Mouse (Mus musculus) cerebellum, adult 9-11 months (tissue): ENCODE data around the gene Sh3pxd2a.

Experiments
- DNase-seq: peaks from one replicate; pipeline ENCODE4 v3.0.0; 2022

Sh3pxd2a gene

GRCm38 (mm10) chr19:47455001-47455755, 9.0 kb downstream of the Sh3pxd2a start:
- DNase-seq: no peak

GRCm38 (mm10) chr19:47454167-47455000, 9.8 kb downstream of the Sh3pxd2a start:
- DNase-seq: no peak

GRCm38 (mm10) chr19:47453352-47453751, 10.8 kb downstream of the Sh3pxd2a start:
- no peak for DNase-seq

DNA sequence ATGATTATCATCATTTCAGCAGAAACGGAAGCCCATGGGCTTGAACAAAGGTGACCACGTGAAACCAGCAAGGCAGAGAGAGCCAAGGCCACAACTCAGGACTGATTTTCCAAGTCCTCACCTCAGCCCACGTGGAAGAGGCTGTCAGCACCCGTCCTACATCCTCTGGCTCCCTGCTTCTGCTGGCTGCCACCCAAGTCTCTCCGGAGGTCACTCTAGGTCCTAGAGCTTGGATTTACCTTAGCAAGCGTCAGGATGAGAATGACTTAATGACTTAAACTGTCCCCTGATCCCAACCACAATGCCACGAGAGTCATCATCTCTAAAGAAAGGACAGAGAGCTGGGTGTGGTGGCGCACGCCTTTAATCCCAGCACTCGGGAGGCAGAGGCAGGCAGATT, 11.5 kb downstream of the Sh3pxd2a start:
- no peak for DNase-seq

- no peak for DNase-seq
Measured at GRCm38 (mm10) chr19:47452211-47452610, 12.0 kb downstream of the Sh3pxd2a start.

GRCm38 (mm10) chr19:47451476-47452113, 12.6 kb downstream of the Sh3pxd2a start:
- no peak for DNase-seq

DNA sequence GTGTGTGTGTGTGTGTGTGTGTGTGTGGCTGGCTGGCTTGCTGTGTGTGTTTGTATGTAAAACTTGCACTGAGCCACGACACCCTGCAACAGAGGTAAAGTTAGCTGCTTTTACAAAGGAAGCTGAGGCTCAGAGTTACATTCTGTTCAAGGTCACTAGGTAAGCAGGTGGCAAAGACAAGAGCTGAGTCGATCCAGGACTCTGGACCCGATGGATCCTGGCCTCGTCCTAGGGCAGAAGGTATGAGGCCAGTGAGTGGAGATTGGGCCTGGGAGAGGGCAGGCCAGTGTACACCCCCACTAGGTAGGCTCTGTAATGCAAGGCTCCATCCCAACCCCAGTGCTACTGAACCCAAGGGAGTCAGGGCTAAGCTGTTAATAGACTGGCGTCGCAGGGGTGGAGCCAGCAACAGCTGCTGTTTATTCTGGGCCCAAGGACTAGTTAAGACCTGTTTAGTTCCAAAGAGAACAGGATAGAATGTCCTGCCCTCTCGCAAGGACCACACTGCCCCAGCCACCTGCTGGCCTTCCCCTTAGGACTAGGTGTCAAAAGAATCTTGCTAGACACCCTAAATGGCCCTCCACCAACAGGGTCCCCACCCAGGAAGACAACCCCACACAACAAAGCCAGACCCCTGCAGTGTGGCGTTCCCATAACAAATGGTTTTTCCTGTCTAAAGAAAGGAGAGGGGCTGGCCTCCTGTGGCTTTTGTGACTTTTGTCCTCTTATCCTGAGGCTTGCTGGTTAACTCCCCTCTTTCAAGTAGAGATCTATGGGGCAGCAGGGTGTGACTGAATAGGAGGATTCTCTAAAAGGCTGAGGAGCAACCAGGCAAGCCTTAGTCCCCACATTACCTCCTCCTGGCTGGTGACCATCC, 13.7 kb downstream of the Sh3pxd2a start:
- no peak for DNase-seq

DNA sequence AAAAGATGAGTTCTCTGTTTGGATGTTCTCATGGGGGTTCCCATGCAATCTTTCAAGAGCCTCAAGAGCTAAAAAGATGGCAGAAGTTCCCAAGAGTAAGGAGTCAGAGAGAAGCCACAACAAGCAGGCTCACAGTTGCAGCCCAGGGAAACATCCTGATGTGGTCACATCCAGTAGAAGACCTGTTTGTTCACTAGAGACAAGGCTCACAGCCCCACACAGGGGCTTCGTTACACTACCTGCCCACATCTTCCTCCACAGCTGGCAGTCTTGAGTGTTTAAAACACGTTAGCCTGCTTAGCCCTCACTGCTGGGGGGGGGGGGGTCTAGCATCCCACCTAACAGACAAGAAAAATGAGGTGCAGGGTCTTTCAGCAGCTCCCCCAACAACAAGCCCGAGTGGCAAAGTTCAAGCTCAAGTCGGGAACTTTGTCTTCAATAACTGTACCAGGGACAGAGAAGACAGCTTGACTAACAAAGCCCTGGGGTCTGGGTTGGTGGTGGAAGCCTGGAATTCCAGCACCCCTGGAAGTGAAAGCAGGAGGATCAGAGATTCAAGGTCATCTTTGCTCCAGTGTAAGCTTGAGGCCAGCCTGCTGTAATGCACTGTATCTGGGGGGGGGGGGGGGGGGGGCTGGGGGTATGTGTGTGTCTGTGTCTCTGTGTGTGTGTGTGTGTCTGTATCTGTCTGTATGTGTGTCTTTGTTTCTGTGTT, 14.5 kb downstream of the Sh3pxd2a start:
- DNase-seq: no peak

GRCm38 (mm10) chr19:47448618-47449151, 15.5 kb downstream of the Sh3pxd2a start:
- DNase-seq: no peak

GRCm38 (mm10) chr19:47446841-47447365, 17.3 kb downstream of the Sh3pxd2a start:
- no peak for DNase-seq

GRCm38 (mm10) chr19:47446130-47446529, 18.1 kb downstream of the Sh3pxd2a start:
- DNase-seq: no peak

DNA sequence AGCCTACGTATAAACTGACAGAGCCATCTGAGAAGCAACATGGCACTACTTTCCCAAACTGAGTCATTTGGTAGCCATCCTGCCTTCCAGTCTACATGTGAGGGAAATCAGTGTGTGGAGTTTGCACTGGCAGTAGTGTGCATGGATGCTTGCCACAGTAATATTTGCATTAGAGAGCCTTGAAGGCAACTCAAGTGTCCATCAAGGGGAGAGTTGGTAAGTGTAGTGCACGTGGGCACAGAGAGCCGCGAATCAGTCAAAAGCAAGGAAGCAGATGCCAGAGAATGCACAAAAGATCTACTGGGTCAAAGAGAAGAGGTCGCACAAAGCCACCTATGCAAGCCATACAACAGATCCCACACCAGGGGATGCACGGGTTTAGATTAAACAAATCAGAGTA, 18.5 kb downstream of the Sh3pxd2a start:
- no peak for DNase-seq

GRCm38 (mm10) chr19:47444488-47444887, 19.7 kb downstream of the Sh3pxd2a start:
- DNase-seq: no peak

GRCm38 (mm10) chr19:47442294-47442627, 21.9 kb downstream of the Sh3pxd2a start:
- DNase-seq: no peak

DNA sequence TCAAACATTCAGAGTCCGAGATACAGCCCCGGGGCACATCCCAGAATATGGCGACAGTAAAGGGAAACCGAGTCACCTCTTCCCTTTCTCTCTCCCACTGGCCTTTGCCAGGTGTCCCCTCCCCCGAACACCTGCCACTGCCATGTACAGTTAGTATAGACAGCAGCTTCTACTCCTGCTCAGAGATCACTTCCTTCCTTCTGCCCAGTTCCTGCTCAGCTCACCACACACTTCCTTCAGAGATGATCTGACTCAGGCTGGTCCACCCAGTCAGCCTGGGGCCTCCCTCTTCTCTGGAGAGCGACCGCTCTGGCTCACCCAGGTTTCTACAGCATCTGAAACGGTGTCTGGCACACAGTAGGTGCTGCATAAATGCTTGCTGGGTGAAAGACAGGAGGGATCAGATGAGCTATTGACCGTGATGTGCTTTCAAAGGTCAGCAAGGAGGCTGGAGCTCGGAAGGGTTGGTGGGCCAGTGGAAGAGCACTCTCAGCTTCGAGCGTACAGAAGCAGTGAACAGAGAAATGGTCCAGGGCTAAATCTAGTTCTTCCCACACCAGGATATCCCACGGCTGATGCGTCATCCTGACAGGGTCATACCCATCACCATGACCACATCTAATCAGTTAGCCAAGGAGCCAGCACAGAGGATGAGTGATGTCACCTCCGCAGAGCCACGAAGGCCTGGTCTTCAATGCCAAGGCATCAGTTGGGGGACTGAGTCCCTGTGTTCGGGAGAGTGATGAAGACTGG, 22.5 kb downstream of the Sh3pxd2a start:
- DNase-seq: no peak

GRCm38 (mm10) chr19:47440967-47441366, 23.2 kb downstream of the Sh3pxd2a start:
- DNase-seq: no peak

DNA sequence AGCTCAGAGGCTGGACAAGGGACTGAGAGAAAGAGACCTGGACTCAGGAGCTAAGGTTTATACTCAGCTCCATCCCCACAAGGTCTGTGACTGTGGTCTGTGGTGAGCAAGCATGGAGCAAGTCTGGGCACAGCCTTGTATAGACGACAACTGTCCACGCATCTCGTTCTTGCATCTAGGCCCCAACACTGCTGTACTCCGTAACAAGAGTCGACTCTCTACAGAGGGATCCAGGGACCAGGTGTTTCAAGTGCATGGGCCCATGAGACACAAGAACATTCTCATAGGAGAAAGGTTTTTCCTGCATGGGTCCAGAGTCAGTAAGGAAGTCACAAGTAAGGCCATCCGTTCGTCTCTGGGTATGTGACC, 23.8 kb downstream of the Sh3pxd2a start:
- no peak for DNase-seq

GRCm38 (mm10) chr19:47439726-47440434, 24.3 kb downstream of the Sh3pxd2a start:
- DNase-seq: no peak

- peak; percentile 7 for DNase-seq
Measured at GRCm38 (mm10) chr19:47438445-47438844, 25.8 kb downstream of the Sh3pxd2a start.

- no peak for DNase-seq
Measured at GRCm38 (mm10) chr19:47437040-47437439, 27.2 kb downstream of the Sh3pxd2a start.
